Mouse (Mus musculus): Measurements from ENCODE around the gene Slc24a4. TPM values are rescaled to one million over a fixed set of nuclear protein-coding genes. Genes with fewer than 3 reads are reported as not detected.
A peak's percentile ranks its signal among the peaks of the same experiment; 100 is the strongest.

Slc24a4 gene
- polyA plus RNA-seq, 1 experiment from 2014 or later, result 0.35 TPM

- Histone ChIP-seq H3K4me2 (replicated peaks; ENCODE audit: low read depth, low read length) (no peak overlapping the region), H3K36me3 (ENCODE audit: insufficient read depth, low read length) (no peaks in the 10 kb centered on the region), H3K9me3 (ENCODE audit: low read length) (no peaks in the 10 kb centered on the region), H3K9ac (replicated peaks; ENCODE audit: low read length) (no peak overlapping the region), H3K4me1 (ENCODE audit: insufficient read depth, low read length) (no peaks in the 10 kb centered on the region), H3K4me3 (ENCODE audit: low read length) (no peak overlapping the region), H3K27me3 (ENCODE audit: insufficient read depth, low read length) (no peaks in the 10 kb centered on the region), H3K27ac (ENCODE audit: low read length) (no peak overlapping the region)
- ATAC-seq (ENCODE audit: low FRiP score, low TSS enrichment), result no peak
- WGBS, result 66% methylated on average over 6 of the region's 6 CpGs
These were observed 107.8 kb downstream of the Slc24a4 start for GRCm38 (mm10) chr12:102236317-102236716.

GRCm38 (mm10) chr12:102242076-102242722, 113.7 kb downstream of the Slc24a4 start:
- peak; percentile 50; the same call in 1 of the 2 replicates for ATAC-seq (ENCODE audit: low FRiP score, low TSS enrichment)
- no peaks in the 10 kb centered on the region for H3K9me3 ChIP-seq (ENCODE audit: low read length)
- H3K4me1 ChIP-seq (ENCODE audit: insufficient read depth, low read length), result no peaks in the 10 kb centered on the region
- H3K27me3 ChIP-seq (ENCODE audit: insufficient read depth, low read length), result no peaks in the 10 kb centered on the region
- H3K4me2 ChIP-seq (replicated peaks; ENCODE audit: low read depth, low read length), result no peak overlapping the region
- no peak overlapping the region for H3K27ac ChIP-seq (ENCODE audit: low read length)
- H3K4me3 ChIP-seq (ENCODE audit: low read length), result no peak overlapping the region
- 45% methylated on average over 6 of the region's 6 CpGs for WGBS
- H3K9ac ChIP-seq (replicated peaks; ENCODE audit: low read length), result no peak overlapping the region
- H3K36me3 ChIP-seq (ENCODE audit: insufficient read depth, low read length), result no peaks in the 10 kb centered on the region

GRCm38 (mm10) chr12:102243915-102244314, 115.4 kb downstream of the Slc24a4 start:
- Histone ChIP-seq H3K4me3 (ENCODE audit: low read length) (no peak overlapping the region), H3K4me1 (ENCODE audit: insufficient read depth, low read length) (no peaks in the 10 kb centered on the region), H3K4me2 (replicated peaks; ENCODE audit: low read depth, low read length) (no peak overlapping the region), H3K27me3 (ENCODE audit: insufficient read depth, low read length) (no peaks in the 10 kb centered on the region), H3K36me3 (ENCODE audit: insufficient read depth, low read length) (no peaks in the 10 kb centered on the region), H3K9me3 (ENCODE audit: low read length) (no peaks in the 10 kb centered on the region), H3K9ac (replicated peaks; ENCODE audit: low read length) (no peak overlapping the region), H3K27ac (ENCODE audit: low read length) (no peak overlapping the region)
- ATAC-seq (ENCODE audit: low FRiP score, low TSS enrichment), result peak; percentile 81; the same call in 1 of the 2 replicates
- WGBS, result 30% methylated on average over 1 of the region's 1 CpGs

- H3K27ac ChIP-seq (ENCODE audit: low read length), result no peak overlapping the region
- WGBS, result 88% methylated on average over 5 of the region's 5 CpGs
- no peaks in the 10 kb centered on the region for H3K9me3 ChIP-seq (ENCODE audit: low read length)
- H3K4me3 ChIP-seq (ENCODE audit: low read length), result no peak overlapping the region
- H3K4me1 ChIP-seq (ENCODE audit: insufficient read depth, low read length), result no peaks in the 10 kb centered on the region
- H3K9ac ChIP-seq (replicated peaks; ENCODE audit: low read length), result no peak overlapping the region
- no peak overlapping the region for H3K4me2 ChIP-seq (replicated peaks; ENCODE audit: low read depth, low read length)
- H3K27me3 ChIP-seq (ENCODE audit: insufficient read depth, low read length), result no peaks in the 10 kb centered on the region
- ATAC-seq (ENCODE audit: low FRiP score, low TSS enrichment), result no peak
- H3K36me3 ChIP-seq (ENCODE audit: insufficient read depth, low read length), result no peaks in the 10 kb centered on the region
These were observed 117.7 kb downstream of the Slc24a4 start for GRCm38 (mm10) chr12:102246226-102246625.

GRCm38 (mm10) chr12:102248104-102248503, 119.6 kb downstream of the Slc24a4 start:
- no peak overlapping the region for H3K9ac ChIP-seq (replicated peaks; ENCODE audit: low read length)
- no peak overlapping the region for H3K27ac ChIP-seq (ENCODE audit: low read length)
- H3K9me3 ChIP-seq (ENCODE audit: low read length), result no peaks in the 10 kb centered on the region
- no peak overlapping the region for H3K4me2 ChIP-seq (replicated peaks; ENCODE audit: low read depth, low read length)
- H3K36me3 ChIP-seq (ENCODE audit: insufficient read depth, low read length), result no peaks in the 10 kb centered on the region
- no peak overlapping the region for H3K4me3 ChIP-seq (ENCODE audit: low read length)
- 92% methylated on average over 6 of the region's 6 CpGs for WGBS
- no peaks in the 10 kb centered on the region for H3K4me1 ChIP-seq (ENCODE audit: insufficient read depth, low read length)
- no peak for ATAC-seq (ENCODE audit: low FRiP score, low TSS enrichment)
- H3K27me3 ChIP-seq (ENCODE audit: insufficient read depth, low read length), result no peaks in the 10 kb centered on the region

- H3K36me3 ChIP-seq (ENCODE audit: insufficient read depth, low read length), result no peaks in the 10 kb centered on the region
- no peaks in the 10 kb centered on the region for H3K27me3 ChIP-seq (ENCODE audit: insufficient read depth, low read length)
- 94% methylated on average over 4 of the region's 4 CpGs for WGBS
- H3K4me3 ChIP-seq (ENCODE audit: low read length), result no peak overlapping the region
- H3K27ac ChIP-seq (ENCODE audit: low read length), result no peak overlapping the region
- no peaks in the 10 kb centered on the region for H3K9me3 ChIP-seq (ENCODE audit: low read length)
- no peaks in the 10 kb centered on the region for H3K4me1 ChIP-seq (ENCODE audit: insufficient read depth, low read length)
- H3K4me2 ChIP-seq (replicated peaks; ENCODE audit: low read depth, low read length), result no peak overlapping the region
- no peak for ATAC-seq (ENCODE audit: low FRiP score, low TSS enrichment)
- H3K9ac ChIP-seq (replicated peaks; ENCODE audit: low read length), result no peak overlapping the region
These were observed 121.8 kb downstream of the Slc24a4 start for GRCm38 (mm10) chr12:102250316-102250715.

- no peak overlapping the region for H3K27ac ChIP-seq (ENCODE audit: low read length)
- no peaks in the 10 kb centered on the region for H3K4me1 ChIP-seq (ENCODE audit: insufficient read depth, low read length)
- H3K4me3 ChIP-seq (ENCODE audit: low read length), result no peak overlapping the region
- H3K9ac ChIP-seq (replicated peaks; ENCODE audit: low read length), result no peak overlapping the region
- H3K9me3 ChIP-seq (ENCODE audit: low read length), result no peaks in the 10 kb centered on the region
- no peak overlapping the region for H3K4me2 ChIP-seq (replicated peaks; ENCODE audit: low read depth, low read length)
- H3K36me3 ChIP-seq (ENCODE audit: insufficient read depth, low read length), result no peaks in the 10 kb centered on the region
- no peaks in the 10 kb centered on the region for H3K27me3 ChIP-seq (ENCODE audit: insufficient read depth, low read length)
- WGBS, result 79% methylated on average over 3 of the region's 3 CpGs
- ATAC-seq (ENCODE audit: low FRiP score, low TSS enrichment), result no peak
These were observed 122.5 kb downstream of the Slc24a4 start for GRCm38 (mm10) chr12:102251070-102251469.

- no peak for ATAC-seq (ENCODE audit: low FRiP score, low TSS enrichment)
- WGBS, result 55% methylated on average over 3 of the region's 3 CpGs
- H3K4me3 ChIP-seq (ENCODE audit: low read length), result no peak overlapping the region
- H3K4me2 ChIP-seq (replicated peaks; ENCODE audit: low read depth, low read length), result no peak overlapping the region
- no peaks in the 10 kb centered on the region for H3K36me3 ChIP-seq (ENCODE audit: insufficient read depth, low read length)
- H3K9me3 ChIP-seq (ENCODE audit: low read length), result no peaks in the 10 kb centered on the region
- H3K27me3 ChIP-seq (ENCODE audit: insufficient read depth, low read length), result no peaks in the 10 kb centered on the region
- no peak overlapping the region for H3K27ac ChIP-seq (ENCODE audit: low read length)
- no peaks in the 10 kb centered on the region for H3K4me1 ChIP-seq (ENCODE audit: insufficient read depth, low read length)
- H3K9ac ChIP-seq (replicated peaks; ENCODE audit: low read length), result no peak overlapping the region
These were observed 123.5 kb downstream of the Slc24a4 start for GRCm38 (mm10) chr12:102251985-102252384.

GRCm38 (mm10) chr12:102252525-102252924, 124.0 kb downstream of the Slc24a4 start:
- Histone ChIP-seq H3K4me2 (replicated peaks; ENCODE audit: low read depth, low read length) (no peak overlapping the region), H3K27ac (ENCODE audit: low read length) (no peak overlapping the region), H3K36me3 (ENCODE audit: insufficient read depth, low read length) (no peaks in the 10 kb centered on the region), H3K9me3 (ENCODE audit: low read length) (no peaks in the 10 kb centered on the region), H3K27me3 (ENCODE audit: insufficient read depth, low read length) (no peaks in the 10 kb centered on the region), H3K9ac (replicated peaks; ENCODE audit: low read length) (no peak overlapping the region), H3K4me1 (ENCODE audit: insufficient read depth, low read length) (no peaks in the 10 kb centered on the region), H3K4me3 (ENCODE audit: low read length) (no peak overlapping the region)
- ATAC-seq (ENCODE audit: low FRiP score, low TSS enrichment), result no peak
- WGBS, result 67% methylated on average over 1 of the region's 1 CpGs

GRCm38 (mm10) chr12:102255012-102255411, 126.5 kb downstream of the Slc24a4 start:
- no peak overlapping the region for H3K27ac ChIP-seq (ENCODE audit: low read length)
- H3K36me3 ChIP-seq (ENCODE audit: insufficient read depth, low read length), result no peaks in the 10 kb centered on the region
- H3K4me1 ChIP-seq (ENCODE audit: insufficient read depth, low read length), result no peaks in the 10 kb centered on the region
- H3K9me3 ChIP-seq (ENCODE audit: low read length), result no peaks in the 10 kb centered on the region
- ATAC-seq (ENCODE audit: low FRiP score, low TSS enrichment), result no peak
- H3K27me3 ChIP-seq (ENCODE audit: insufficient read depth, low read length), result no peaks in the 10 kb centered on the region
- no peak overlapping the region for H3K4me2 ChIP-seq (replicated peaks; ENCODE audit: low read depth, low read length)
- no peak overlapping the region for H3K4me3 ChIP-seq (ENCODE audit: low read length)
- no peak overlapping the region for H3K9ac ChIP-seq (replicated peaks; ENCODE audit: low read length)
